Mouse (Mus musculus): Measurements from ENCODE around the gene Ddx18. TPM values are rescaled to one million over a fixed set of nuclear protein-coding genes. Genes with fewer than 3 reads are reported as not detected.

Ddx18 gene
- polyA plus RNA-seq, 1 experiment = 128 TPM

DNA sequence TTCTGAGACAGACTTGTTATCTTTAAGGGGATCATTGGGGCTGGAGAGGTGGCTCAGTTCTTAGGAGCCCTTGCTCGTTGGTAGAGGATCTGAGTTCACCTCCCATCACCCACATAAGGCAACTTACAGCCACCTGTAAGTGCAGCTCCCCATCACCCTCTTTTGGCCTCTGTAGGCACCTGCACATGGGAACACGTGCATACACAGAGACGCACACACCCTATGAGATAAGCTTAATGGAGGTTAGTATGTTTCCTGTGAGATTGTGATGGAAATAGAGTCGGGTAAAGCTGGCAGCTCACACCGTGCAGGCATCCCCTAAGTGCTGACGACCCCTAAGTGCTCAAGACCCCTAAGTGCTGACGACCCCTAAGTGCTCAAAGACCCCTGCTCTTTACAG lies 36.4 kb downstream of the Ddx18 start:
- Histone ChIP-seq H3K4me1 (ENCODE audit: control insufficient read depth, insufficient read depth, low read length) (no peaks in the 10 kb centered on the region), H3K27me3 (ENCODE audit: control insufficient read depth, insufficient read depth, low read length, poor library complexity, severe bottlenecking) (no peaks in the 10 kb centered on the region), H3K9me3 (replicated peaks; ENCODE audit: control insufficient read depth, insufficient read depth, low read length, poor library complexity, severe bottlenecking) (no peaks in the 10 kb centered on the region), H3K4me3 (ENCODE audit: low read depth, low read length) (no peak overlapping the region), H3K9ac (ENCODE audit: low read depth, poor library complexity, severe bottlenecking) (no peak overlapping the region), H3K36me3 (ENCODE audit: control insufficient read depth, insufficient read depth, low read length, poor library complexity, severe bottlenecking) (no peaks in the 10 kb centered on the region), H3K27ac (ENCODE audit: insufficient read depth, low read length) (no peak overlapping the region)
- TF ChIP-seq EP300 (IDR thresholded peaks at IDR 0.05; ENCODE audit: insufficient read depth, low read depth, low read length) (no peak), POLR2A (IDR thresholded peaks at IDR 0.05; ENCODE audit: insufficient read depth, low read length) (no peak), CTCF (IDR thresholded peaks at IDR 0.05; ENCODE audit: low read depth, low read length) (no peak)

DNA sequence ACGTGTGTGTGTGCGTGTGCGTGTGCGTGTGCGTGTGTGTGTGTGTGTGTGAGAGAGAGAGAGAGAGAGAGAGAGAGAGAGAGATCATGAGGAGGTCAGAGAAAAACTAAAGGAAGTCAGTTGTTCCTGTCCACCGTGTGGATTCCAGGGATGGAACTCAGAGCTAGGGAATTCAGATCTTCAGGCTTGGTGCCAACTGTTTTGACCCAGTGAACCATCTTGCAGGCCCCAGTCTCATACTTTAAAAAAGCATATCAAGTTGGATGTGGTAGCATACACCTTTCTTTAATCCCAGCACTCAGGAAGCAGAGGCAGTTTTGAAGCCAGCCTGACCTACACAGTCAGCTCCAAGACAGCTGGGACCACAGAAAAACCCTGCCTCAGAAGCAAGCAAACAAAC lies 38.5 kb downstream of the Ddx18 start:
- H3K9me3 ChIP-seq (replicated peaks; ENCODE audit: control insufficient read depth, insufficient read depth, low read length, poor library complexity, severe bottlenecking) = no peaks in the 10 kb centered on the region
- no peaks in the 10 kb centered on the region; the same call in 1 of the 2 replicates for H3K27me3 ChIP-seq (ENCODE audit: control insufficient read depth, insufficient read depth, low read length, poor library complexity, severe bottlenecking)
- H3K9ac ChIP-seq (ENCODE audit: low read depth, poor library complexity, severe bottlenecking) = no peak overlapping the region
- H3K27ac ChIP-seq (ENCODE audit: insufficient read depth, low read length) = no peak overlapping the region
- H3K36me3 ChIP-seq (ENCODE audit: control insufficient read depth, insufficient read depth, low read length, poor library complexity, severe bottlenecking) = no peaks in the 10 kb centered on the region
- no peak overlapping the region for H3K4me3 ChIP-seq (ENCODE audit: low read depth, low read length)
- TF ChIP-seq EP300 (IDR thresholded peaks at IDR 0.05; ENCODE audit: insufficient read depth, low read depth, low read length) = no peak
- TF ChIP-seq CTCF (IDR thresholded peaks at IDR 0.05; ENCODE audit: low read depth, low read length) = no peak
- no peak for TF ChIP-seq POLR2A (IDR thresholded peaks at IDR 0.05; ENCODE audit: insufficient read depth, low read length)
- H3K4me1 ChIP-seq (ENCODE audit: control insufficient read depth, insufficient read depth, low read length) = no peaks in the 10 kb centered on the region

DNA sequence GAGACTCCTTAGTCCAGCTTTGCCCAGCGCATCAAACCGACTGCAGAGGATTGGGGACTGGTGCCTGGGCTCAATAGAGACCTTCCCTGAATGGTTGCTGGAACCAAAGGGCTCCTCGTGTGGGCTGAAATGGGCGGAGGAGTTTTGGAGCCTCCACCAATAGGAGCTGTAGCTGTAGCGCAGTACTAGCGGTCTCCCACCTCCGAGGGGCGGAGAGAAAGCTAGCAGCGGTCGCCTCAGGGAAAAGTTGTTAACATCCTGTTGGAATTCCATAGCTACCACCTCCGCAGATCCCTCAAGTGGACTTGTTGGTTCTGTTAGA lies 39.4 kb downstream of the Ddx18 start, which contains the start of gene Htr5b:
Htr5b (minus strand) TSS at position 67 of the 322 bp plus-strand sequence.
- Histone ChIP-seq H3K4me1 (ENCODE audit: control insufficient read depth, insufficient read depth, low read length) (no peaks in the 10 kb centered on the region), H3K4me3 (ENCODE audit: low read depth, low read length) (peak within 1 kb of the TSS; percentile 33), H3K36me3 (ENCODE audit: control insufficient read depth, insufficient read depth, low read length, poor library complexity, severe bottlenecking) (no peaks in the 10 kb centered on the region), H3K27ac (ENCODE audit: insufficient read depth, low read length) (no peak within 1 kb of the TSS), H3K9ac (ENCODE audit: low read depth, poor library complexity, severe bottlenecking) (no peak within 1 kb of the TSS), H3K9me3 (replicated peaks; ENCODE audit: control insufficient read depth, insufficient read depth, low read length, poor library complexity, severe bottlenecking) (no peaks in the 10 kb centered on the region), H3K27me3 (ENCODE audit: control insufficient read depth, insufficient read depth, low read length, poor library complexity, severe bottlenecking) (no peaks in the 10 kb centered on the region; the same call in 1 of the 2 replicates)
- TF ChIP-seq POLR2A (IDR thresholded peaks at IDR 0.05; ENCODE audit: insufficient read depth, low read length) = no peak
- TF ChIP-seq CTCF (IDR thresholded peaks at IDR 0.05; ENCODE audit: low read depth, low read length) = no peak
- TF ChIP-seq EP300 (IDR thresholded peaks at IDR 0.05; ENCODE audit: insufficient read depth, low read depth, low read length) = no peak

DNA sequence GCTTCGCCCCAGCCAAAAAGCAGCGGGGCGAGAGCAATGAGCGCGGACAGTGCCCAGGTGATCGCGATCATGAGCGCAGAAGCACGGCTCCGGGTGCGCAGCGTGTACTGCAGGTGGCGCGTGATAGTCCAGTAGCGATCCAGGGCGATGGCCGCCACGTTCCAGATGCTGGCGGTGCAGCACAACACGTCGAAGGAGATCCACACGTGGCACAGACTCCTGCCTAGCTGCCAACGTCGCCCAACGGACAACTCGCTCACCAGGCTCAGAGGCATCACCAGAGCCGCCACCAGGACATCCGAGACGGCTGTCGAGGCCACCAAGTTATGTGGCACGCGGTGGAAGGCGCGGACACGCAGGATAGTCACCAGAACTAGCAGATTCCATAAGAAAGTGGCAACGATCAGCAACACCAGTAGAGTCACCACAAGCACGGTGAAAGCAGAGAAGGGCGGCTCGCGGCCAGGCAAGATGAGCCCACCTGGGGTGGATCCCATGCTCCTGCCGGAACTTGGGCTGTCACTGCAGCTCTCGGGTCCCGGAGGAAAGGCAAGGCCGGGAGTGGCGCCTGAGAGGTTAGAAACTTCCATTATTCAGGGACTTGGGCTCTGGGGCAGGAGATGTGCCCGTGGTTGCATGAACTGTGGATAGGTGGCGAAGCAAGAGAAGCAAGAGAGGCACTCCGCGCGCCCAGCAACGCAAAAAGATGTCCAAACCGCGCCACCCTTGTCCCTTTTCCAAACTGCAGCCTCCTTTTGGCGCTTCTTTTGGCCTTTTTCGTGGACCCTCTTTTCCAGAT lies 40.0 kb downstream of the Ddx18 start:
- H3K27me3 ChIP-seq (ENCODE audit: control insufficient read depth, insufficient read depth, low read length, poor library complexity, severe bottlenecking) = no peaks in the 10 kb centered on the region; the same call in 1 of the 2 replicates
- H3K9me3 ChIP-seq (replicated peaks; ENCODE audit: control insufficient read depth, insufficient read depth, low read length, poor library complexity, severe bottlenecking) = no peaks in the 10 kb centered on the region
- H3K36me3 ChIP-seq (ENCODE audit: control insufficient read depth, insufficient read depth, low read length, poor library complexity, severe bottlenecking) = no peaks in the 10 kb centered on the region
- no peaks in the 10 kb centered on the region for H3K4me1 ChIP-seq (ENCODE audit: control insufficient read depth, insufficient read depth, low read length)
- no peak overlapping the region for H3K9ac ChIP-seq (ENCODE audit: low read depth, poor library complexity, severe bottlenecking)
- no peak overlapping the region for H3K27ac ChIP-seq (ENCODE audit: insufficient read depth, low read length)
- no peak for TF ChIP-seq CTCF (IDR thresholded peaks at IDR 0.05; ENCODE audit: low read depth, low read length)
- TF ChIP-seq POLR2A (IDR thresholded peaks at IDR 0.05; ENCODE audit: insufficient read depth, low read length) = no peak
- TF ChIP-seq EP300 (IDR thresholded peaks at IDR 0.05; ENCODE audit: insufficient read depth, low read depth, low read length) = no peak
- peak overlapping the region; percentile 33 for H3K4me3 ChIP-seq (ENCODE audit: low read depth, low read length)

DNA sequence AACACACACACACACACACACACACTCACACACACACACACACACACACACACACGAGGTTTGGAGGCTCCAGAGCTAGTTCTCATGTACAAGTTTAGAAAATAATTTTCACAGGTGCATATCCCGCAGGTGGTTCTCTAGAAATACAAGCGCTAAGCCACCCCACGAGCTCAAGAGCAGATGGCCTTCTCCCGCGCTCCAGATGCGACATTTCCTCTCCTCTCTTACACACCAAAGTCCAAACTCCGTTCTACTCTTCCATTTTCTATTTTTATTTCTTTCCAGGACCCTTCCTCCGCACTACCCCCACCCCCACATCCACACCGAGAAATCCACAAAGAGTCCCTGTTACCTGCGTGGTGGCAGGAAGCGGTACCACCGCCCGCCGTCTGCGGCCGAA lies 40.7 kb downstream of the Ddx18 start:
- TF ChIP-seq CTCF (IDR thresholded peaks at IDR 0.05; ENCODE audit: low read depth, low read length) (no peak), POLR2A (IDR thresholded peaks at IDR 0.05; ENCODE audit: insufficient read depth, low read length) (no peak), EP300 (IDR thresholded peaks at IDR 0.05; ENCODE audit: insufficient read depth, low read depth, low read length) (no peak)
- no peak overlapping the region for H3K27ac ChIP-seq (ENCODE audit: insufficient read depth, low read length)
- H3K9me3 ChIP-seq (replicated peaks; ENCODE audit: control insufficient read depth, insufficient read depth, low read length, poor library complexity, severe bottlenecking) = no peaks in the 10 kb centered on the region
- H3K36me3 ChIP-seq (ENCODE audit: control insufficient read depth, insufficient read depth, low read length, poor library complexity, severe bottlenecking) = no peaks in the 10 kb centered on the region
- peak overlapping the region; percentile 33; the same call in 1 of the 2 replicates for H3K4me3 ChIP-seq (ENCODE audit: low read depth, low read length)
- no peak overlapping the region for H3K9ac ChIP-seq (ENCODE audit: low read depth, poor library complexity, severe bottlenecking)
- H3K27me3 ChIP-seq (ENCODE audit: control insufficient read depth, insufficient read depth, low read length, poor library complexity, severe bottlenecking) = no peaks in the 10 kb centered on the region; the same call in 1 of the 2 replicates
- no peaks in the 10 kb centered on the region for H3K4me1 ChIP-seq (ENCODE audit: control insufficient read depth, insufficient read depth, low read length)

DNA sequence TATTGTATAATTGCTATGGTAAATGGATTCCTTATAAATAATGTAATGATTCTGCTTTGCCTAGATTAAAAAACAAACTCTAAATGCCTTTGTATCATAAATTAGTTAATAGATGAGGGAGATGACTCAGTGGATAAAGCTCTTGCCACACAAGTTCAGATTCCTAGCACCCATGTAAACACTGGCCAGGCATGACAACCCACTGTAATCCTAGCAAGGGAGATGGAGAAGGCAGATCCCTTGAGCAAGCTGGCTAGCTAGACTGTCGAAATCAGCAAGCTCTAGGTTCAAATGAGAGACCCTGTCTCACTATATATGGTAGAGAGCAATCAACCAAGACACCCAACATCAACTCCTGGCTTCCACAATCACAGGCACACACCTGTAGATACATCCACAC lies 49.2 kb downstream of the Ddx18 start:
- no peak overlapping the region for H3K27ac ChIP-seq (ENCODE audit: insufficient read depth, low read length)
- H3K27me3 ChIP-seq (ENCODE audit: control insufficient read depth, insufficient read depth, low read length, poor library complexity, severe bottlenecking) = no peaks in the 10 kb centered on the region
- H3K4me1 ChIP-seq (ENCODE audit: control insufficient read depth, insufficient read depth, low read length) = no peaks in the 10 kb centered on the region
- TF ChIP-seq CTCF (IDR thresholded peaks at IDR 0.05; ENCODE audit: low read depth, low read length) (no peak), POLR2A (IDR thresholded peaks at IDR 0.05; ENCODE audit: insufficient read depth, low read length) (no peak), EP300 (IDR thresholded peaks at IDR 0.05; ENCODE audit: insufficient read depth, low read depth, low read length) (no peak)
- H3K4me3 ChIP-seq (ENCODE audit: low read depth, low read length) = no peak overlapping the region
- H3K36me3 ChIP-seq (ENCODE audit: control insufficient read depth, insufficient read depth, low read length, poor library complexity, severe bottlenecking) = no peaks in the 10 kb centered on the region
- H3K9me3 ChIP-seq (replicated peaks; ENCODE audit: control insufficient read depth, insufficient read depth, low read length, poor library complexity, severe bottlenecking) = no peaks in the 10 kb centered on the region
- no peak overlapping the region for H3K9ac ChIP-seq (ENCODE audit: low read depth, poor library complexity, severe bottlenecking)
